Mouse (Mus musculus): ENCODE results near the gene Casp8.
"Not testable (repeated sequence)": the region's sequence is repeated elsewhere in the genome, so short reads cannot be mapped to it uniquely, and the experiment has no call there.

Gene Casp8

DNA sequence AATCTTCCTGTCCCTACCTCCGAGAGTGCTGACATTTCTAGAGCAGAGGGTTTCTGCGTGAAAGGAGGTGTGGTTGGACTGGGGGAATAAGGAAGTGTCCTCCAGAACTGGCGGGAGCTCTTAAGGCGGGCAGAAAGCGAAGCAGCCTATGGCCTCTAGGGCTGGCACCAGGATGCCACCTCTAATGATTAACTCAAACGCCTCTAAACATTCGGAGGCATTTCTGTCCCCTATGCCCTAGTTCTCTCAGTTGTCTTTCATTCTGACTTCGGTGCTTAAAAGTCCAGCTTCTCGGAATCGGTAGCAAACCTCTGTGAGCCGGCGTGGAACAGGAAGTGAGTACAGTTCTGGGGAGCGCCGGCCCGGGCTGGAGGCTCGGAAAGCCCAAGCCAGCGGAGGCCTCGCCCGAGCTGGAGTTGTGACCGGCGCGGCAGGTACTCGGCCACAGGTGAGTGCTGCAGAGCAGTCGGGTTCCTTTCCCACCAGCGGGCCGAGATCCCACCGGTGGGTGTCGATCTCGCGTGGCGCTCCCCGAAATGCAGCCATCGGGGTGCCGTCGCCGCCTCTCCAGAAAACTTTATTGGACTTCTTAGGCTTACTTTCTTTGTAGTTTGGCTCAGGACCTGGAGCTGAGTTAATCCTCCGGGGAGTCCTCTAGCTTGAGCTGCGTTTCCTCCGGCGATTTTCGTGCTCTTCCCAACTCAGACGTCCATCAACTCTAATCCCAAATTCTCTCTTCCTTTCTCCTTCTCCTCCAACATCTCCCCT lies at the start of gene Casp8:
TSS of gene Casp8 (plus strand) at position 84 of the 768 bp plus-strand sequence.
- peak; percentile 71 to 78 for DNase-seq

DNA sequence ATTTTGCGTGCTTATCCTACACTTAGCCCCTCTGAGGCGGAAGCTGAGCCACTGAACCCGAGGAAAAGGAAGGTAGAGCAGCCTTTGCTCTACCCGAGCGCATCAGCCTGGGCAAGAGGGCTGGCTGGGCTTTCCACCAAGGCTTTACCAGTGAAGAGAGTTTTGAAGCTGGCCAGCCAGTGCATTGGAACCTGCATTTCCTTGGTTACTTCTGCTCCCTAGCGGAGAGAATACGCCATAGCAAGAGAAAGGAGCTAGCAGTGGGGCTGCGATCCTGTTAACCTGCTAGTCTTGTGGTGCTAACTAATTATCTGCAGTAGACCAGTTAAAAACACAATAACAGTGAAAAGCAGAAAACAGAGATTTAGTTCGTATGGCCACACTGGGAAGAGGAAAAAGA lies 48.3 kb upstream of the Casp8 start:
- DNase-seq: peak in 1 of 2 experiments; percentile 50

DNA sequence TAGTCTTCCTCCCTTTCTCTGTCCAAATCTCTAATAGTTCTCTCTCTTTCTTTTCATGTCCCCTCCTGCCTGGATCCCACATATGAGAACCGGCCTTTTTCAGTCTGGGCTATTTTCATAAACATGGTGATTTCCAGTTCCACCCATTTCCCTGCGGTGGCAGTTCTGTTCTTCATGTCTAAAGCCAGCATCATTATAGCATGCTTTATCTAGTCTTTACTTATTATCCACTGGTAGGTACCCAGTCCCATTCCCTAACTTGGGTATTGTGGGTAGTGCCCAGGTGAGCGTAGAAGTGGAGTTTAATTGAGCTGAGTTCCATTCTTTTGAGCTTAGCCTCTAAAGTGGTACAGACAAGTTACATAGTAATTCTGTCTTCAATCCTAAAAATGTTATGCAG lies 35.7 kb upstream of the Casp8 start:
- DNase-seq: no peak

DNA sequence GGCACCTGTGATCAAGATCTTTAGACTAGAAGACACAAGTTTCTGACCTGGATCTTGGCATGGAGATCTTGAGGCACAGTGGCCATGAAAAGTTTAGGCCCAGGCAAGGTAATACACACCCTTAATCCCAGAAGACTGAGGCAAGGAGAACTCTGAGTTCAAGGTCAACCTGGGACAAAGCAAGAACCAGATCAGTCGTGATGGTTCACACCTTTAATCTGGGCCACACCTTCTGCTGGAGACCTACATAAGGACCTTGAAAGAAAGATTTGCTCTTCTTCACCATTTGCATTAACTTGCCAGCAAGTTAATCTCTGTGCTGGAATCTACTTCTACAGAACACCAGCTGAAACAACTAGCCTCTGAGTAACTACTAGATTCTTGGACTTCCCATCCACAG lies 34.6 kb upstream of the Casp8 start:
- no peak for DNase-seq

DNA sequence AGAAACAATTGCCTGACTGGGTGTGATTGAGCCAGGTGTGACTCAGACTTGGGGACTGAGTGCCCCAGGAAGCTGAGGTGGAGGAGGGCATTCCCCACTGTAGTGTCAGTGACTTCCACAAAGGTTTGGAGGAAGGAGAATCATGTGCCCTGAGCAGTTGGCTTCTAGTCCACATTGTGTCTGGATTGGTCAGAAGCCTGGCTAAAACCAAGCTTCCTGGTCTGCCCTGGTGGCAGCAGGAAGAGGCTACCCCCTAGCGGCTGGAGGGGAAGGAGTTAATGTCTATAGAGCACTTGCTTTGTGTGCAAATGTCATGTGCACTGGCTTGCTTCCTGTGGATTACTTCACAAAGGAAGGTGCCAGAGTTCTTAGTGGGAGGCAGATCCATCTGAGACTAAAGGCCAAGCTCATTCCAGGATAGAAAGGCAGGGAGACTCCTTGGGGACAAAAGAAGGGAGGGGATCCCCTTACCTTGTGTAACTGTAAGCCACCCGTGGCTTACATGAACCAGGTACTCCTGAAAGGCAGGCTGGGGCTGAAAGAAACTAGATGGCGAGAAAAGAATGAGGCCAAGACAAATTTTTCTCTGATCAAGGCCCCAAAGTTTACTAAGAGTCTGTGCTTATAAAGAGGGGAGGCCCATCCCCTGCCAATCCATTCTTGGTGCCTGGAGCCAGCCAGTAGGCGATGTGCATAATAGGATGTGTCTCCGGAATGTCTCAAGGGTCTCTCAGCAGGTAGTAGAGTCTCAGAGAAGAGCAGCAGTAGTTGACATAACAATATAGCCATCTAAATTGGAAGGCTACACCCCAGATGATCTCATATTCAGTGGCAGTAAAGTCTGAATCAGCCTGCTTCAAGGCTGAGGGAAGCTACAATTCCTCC lies 33.5 kb upstream of the Casp8 start:
- peak; percentile 54 to 56 for DNase-seq

DNA sequence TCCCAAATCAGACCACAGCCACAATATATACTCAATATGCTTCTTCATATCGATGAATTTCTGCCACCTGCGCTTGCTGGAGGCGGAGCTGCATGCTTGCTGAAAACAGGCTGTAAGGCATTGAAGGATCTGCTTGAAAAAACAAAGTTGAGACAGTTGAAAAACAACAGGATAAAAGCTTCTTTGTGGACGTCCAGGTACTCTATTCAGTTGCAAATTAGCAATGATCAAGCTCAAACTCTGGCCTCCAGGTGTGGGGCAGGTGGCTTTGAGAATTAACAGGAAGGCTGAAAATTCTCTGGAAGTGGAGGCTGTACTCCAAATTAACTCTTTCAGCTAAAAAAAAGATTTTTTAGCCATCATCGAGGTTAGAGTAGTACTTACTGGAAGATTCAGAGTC lies 32.6 kb upstream of the Casp8 start:
- DNase-seq: no peak

DNA sequence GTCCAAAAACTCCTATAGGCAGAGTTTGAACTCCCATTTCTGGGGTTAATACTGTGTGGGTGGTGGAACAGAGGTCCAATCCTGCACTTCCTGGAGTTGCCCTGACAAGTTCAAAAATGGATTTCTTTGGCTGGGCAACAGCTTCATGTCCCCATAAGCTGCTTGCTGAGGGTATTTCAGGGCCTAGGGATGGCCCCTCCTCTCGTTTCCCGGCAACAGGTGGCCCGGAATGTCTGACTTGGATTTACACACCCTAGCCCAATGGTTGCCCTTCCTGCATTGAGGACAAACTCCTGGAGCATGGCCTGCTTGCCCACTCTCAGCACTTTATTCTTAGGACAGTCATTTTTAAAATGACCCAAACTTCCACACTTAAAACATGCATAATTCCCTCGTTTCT lies 28.7 kb upstream of the Casp8 start:
- DNase-seq: not testable (repeated sequence)

DNA sequence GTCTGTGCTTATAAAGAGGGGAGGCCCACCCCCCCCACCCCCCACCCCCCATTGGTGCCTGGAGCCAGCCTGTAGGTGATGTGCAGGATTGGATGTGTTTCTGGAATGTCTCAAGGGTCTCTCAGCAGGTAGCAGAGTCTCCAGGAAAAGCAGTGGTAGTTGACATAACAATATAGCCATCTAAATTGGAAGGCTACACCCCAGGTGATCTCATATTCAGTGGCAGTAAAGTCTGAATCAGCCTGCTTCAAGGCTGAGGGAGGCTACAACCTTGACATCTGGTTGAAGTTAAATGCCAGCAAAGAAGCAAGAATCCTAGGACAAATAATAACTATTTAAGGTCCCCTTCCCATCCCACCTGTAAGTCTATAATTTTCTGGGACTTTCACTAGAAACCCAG lies 26.0 kb upstream of the Casp8 start:
- no peak for DNase-seq

DNA sequence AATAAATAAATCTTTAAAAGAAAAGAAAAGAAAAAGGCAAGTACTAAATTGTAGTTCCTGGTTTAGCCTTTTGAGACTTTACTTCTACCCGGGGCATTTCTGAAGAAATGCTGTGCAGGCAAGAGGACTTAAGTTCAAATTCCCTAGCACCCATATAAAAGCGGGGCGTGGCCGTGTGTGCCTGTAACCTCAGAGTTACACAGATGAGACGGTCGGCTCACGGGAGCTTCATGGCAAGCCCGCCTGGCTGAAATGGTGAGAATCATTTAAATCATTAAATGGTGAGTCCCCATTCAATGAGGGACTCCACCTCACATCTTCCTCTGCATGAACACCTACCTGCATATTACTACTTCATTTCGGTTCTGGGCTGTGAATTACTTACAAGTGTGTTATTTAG lies 25.5 kb upstream of the Casp8 start:
- no peak for DNase-seq

DNA sequence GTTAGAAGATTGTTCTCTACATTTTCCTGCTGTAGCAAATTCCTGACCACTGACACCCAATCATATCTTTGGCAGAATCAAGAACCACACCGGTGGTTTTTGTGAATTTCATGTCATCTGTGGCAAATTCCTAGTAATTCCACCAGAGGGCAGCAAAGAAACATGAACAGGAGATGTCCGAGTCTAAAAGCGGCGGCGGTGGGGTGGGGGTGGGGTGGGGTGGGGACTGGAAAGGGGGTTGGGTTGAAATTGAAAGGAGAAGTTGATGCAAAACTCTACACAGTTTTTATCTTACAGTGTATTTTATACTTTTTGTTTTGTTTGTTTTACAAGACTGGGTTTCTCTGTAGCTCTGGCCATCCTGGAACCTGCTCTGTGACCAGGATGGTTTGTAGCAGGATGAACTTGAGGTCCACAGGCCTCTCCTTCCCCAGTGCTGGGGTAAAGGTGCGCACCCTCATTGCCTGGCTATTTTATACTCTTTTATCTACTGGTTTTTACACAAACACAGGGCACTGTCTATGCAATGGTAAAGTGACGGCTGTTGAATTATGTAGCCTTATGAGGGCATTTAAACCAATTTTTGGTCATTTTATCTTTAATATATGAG lies 25.0 kb upstream of the Casp8 start:
- DNase-seq: peak in 1 of 2 experiments; percentile 67

DNA sequence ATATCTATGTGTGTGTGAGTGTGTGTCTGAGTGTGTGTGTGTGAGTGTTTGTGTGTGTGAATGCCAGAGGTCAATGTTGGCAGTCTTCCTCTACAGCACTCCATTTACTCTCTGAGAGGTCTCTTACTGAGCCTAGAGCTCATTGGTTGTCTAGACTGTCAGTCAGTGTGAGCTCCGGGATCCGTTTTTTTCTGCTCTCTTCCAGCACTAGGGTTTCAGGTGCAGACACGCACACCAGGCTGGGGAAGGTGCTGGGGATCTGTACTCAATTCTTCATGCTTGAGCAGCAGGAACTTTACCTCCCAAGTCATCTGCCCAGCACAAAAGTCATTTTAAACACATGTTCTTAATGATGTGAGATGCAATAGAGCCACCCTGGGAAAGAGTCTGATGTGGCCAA lies 23.1 kb upstream of the Casp8 start:
- DNase-seq: no peak

DNA sequence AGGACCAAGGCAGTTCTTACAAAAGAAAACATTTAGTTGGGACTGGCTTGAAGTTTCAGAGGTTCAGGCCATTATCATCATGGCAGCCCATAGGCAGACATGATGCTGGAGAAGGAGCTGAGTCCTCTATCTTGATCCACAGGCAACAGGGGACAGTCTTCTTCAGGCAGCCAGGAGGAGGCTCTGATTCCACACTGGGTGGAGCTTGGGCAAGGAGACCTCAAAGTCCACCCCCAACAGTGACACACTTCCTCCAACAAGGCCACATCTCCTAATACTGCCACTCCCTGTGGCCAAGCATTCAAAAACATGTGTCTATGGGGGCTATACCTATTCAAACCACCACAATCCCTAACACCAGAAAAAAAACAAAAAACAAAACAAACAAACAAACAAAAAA lies 21.9 kb upstream of the Casp8 start:
- no peak for DNase-seq

DNA sequence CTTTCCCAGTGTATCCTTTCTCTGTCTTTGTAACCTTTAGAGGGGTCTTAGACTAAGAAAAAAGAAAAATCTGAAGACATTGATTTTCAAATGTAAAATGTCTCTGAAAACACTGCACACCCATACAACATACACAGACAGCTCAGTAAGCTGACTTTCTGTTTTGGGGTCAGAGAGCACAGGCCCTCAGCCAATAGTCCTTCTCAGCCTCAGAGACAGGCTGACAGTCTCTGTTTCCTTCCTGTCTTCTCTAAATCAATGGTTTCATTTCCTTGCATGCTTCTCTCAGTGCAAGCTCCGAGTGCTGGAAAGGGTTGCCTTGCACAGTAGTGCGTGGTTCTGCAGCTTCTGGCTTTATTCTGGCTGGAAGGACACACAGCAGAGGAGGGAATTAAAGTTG lies 21.3 kb upstream of the Casp8 start:
- no peak for DNase-seq

DNA sequence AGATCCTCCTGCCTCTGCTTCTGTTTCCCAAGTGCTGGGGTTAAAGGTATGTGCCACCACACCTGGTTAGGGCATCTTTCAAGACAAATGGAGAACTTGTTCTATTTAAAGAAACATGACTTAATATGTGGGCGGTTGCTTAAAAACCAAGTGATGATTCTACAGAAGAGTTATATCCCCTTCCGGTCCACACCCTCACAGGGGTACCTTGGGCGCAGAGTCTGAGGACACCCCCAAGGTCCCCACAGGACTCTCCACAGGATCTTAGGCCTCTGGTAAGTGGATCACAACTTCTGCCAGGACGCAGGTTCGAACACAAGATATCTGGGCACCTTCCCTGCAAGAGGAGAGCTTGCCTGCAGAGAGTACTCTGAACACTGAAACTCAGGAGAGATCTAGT lies 19.8 kb upstream of the Casp8 start:
- DNase-seq: no peak

DNA sequence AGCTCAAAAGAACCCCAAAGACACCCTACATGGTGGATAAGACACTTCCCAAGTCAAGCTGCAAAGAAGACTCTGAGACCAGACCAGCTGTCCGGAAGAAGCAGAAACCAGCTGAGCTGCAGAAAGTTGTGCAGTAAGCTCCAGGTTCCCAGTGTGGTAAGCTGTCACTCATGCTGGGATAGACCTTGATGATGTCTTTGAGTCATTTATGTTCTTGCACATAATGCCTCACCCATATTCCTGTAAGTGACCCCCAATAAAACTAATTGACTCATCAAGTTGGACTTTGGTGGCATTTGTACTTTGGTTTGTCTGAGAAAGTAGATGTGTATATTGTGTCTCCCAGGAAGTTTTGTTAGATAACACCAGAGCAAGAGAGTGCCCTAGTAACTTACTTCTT lies 17.6 kb upstream of the Casp8 start:
- DNase-seq: no peak

DNA sequence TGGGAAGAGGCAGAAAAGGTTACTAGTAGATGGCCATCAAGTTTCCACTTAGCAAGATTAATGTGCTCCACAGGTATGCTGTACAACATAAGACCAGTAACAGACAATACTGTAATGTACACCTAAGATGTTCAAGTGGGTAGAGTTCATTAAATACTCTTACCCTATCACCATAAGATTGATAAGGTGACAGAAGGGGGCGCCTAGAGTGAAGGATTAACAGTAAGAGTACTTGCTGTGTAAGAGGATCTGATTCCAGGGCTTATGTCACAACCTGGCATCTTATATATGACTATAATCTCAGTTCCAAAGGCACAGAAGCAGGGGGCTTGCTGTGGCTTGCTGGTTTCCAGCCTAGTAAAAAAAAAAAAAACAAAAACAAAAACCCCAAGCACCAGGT lies 16.9 kb upstream of the Casp8 start:
- DNase-seq: no peak

DNA sequence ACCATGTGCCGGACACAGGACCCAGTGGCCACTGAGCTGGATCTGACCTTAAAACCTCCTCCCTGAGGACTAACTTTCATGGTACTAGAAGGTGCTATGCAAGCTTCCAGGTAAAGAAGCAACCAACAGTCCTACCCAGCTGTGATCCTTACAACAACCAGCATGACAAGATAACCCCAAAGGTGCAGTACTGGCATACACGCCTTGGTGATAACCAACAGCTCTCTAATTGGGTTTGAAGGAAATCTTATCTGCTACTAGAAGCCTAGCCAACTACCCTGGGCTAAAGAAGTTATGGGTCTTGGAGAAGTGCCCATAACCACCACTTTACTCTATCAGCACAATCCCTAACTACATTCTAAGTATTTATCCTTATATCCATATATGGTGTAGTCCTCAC lies 8.9 kb upstream of the Casp8 start:
- no peak for DNase-seq

DNA sequence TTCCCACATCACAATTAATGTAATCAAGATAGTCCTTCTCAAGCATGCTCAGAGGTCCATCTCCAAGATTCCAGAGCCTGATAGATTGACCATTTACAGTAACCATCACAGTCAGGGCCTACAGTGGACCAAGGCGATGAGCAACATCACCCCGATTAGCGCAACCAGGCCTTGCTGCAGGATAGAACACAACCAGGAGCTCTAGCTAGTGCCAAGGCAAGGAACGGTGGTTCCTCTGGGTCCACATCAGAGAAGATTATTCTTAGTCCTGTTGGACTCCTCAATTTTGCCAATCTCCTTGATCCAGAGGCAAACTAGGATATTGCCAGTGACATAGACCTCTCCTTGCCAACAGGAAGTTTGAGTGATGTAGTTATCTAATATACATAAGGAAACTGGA lies 6.8 kb upstream of the Casp8 start:
- DNase-seq: no peak

DNA sequence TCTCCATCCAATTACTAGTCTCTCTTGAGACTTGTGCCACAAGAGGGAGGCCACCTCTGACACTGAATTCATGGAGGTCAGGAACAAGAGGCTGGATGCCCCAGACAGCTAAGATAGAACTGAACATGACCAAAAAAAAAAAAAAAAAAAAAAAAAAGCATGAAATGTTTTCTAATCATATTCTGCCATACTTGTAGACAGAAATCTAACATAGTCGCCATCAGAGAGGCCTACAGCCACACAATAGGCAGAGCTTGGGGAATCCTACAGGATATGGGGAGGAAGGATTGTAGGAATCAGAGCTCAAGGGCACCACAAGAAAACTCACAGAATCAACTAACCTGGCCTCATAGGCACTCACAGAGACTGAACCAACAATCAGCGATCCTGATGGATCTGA lies 469 bp upstream of the Casp8 start:
- DNase-seq: no peak

DNA sequence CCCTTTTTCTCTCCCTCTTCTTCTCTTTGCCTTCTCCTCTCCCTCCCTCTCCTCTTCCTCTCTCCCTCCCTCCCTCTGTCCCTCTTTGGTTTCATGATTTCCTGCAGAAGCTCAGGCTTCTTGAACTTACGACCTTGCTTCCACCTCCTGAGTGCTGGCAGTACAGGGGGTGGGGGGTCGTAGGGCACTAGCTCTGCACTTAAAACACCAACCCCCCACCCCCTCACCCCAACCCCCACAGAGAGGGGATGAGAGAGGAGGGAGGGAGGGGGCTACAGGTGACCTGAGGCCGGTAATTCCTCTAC lies 837 bp downstream of the Casp8 start:
- DNase-seq: no peak

DNA sequence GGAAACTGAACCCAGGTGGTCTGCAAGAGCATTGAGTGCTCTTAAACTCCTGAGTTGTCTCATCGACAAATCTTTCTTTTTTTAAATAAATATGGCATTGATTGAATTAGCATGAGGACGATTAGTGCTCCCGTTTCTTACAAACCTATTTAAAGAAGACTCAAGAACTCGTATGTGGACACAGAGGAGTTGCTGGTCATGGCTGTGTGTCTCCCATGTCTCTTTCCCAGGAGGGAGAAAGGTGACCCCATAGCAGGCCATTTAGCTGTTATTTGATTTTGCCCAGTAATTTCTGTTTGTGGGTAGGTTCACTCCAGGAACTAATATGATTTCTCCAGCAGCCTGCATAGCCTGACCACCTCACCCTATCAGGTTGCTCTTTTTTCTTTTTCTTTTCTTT lies 1.7 kb downstream of the Casp8 start:
- DNase-seq: no peak

DNA sequence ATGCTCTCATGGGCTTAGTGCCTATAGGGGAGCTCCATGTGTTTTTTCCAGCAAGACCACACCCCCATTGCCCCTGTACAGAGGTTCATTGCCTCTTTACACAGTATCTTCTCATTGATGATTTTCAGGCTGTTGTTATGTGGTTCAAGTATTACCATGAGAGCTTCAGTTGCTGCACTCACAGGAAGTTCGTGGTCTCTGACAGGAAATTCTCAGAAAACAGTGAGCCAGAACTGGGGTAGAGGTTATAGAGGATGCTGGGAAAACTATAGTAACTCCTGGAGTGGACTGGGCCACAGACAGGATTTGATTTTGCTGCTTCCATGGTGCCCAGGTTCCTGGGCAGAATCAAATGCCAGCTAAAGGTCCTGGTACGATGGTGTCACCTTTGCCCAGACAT lies 2.2 kb downstream of the Casp8 start:
- DNase-seq: peak in 1 of 2 experiments; percentile 33

DNA sequence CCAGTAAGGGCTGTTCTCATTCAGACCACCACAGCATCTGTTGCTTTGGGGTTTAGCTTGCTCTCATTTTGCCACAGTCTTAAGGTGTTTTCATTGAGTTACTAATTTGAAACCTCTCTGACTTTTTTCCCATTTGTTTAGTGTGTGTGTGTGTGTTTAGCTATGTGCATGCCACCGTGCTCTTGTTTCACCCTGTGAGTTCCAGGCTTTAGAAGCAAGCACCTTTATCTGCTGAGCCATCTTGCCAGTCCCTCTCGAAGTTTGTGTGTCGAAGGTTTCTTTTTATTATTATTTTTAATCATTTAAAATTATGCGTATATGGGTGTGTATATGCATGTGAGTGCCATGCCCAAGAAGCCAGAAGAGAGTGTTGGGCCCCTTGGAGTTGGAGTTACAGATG lies 3.7 kb downstream of the Casp8 start:
- DNase-seq: no peak

DNA sequence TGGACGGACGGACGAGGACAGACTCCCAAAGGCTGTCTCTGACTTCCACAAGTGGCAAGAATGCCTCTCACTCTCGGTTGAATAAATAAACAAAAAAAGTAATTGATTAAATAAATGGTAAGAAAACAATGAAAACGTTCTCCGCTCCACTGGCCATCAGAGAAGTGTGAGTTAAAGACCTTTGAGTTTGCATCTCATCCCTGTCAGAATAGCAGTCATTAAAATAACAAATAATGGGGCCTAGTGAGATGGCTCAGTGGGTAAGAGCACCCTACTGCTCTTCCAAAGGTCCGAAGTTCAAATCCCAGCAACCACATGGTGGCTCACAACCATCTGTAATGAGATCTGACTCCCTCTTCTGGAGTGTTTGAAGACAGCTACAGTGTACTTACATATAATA lies 5.5 kb downstream of the Casp8 start:
- DNase-seq: not testable (repeated sequence)

All from lung, postnatal 4 days (tissue).